Mouse (Mus musculus): ENCODE data around the gene Golt1a. TPM values are rescaled to one million over a fixed set of nuclear protein-coding genes. Genes with fewer than 3 reads are reported as not detected.

Gene Golt1a
- polyA plus RNA-seq, 1 experiment from 2014 or later: 7.6 TPM

DNA sequence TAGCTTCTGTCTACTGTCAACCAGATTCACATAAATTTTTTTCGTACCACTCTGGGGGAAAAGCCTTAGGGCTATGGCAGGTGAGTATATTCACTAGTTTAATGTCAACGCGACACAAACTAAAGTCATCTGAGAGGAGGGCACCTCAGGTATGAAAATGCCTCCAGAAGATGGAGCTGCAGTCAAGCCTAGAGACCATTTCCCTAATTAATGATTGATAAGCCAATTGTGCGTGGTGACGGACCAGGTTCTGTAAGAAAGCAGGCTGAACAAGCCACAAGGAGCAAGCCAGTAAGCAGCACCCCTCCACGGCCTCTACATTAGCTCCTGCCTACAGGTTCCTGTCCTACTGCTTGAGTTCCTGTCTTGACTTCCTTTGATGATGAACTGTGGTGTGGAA, 51.4 kb downstream of the Golt1a start:
- Histone ChIP-seq H3K27me3 (ENCODE audit: control insufficient read depth, insufficient read depth, low read length) (no peaks in the 10 kb centered on the region), H3K36me3 (ENCODE audit: control insufficient read depth, insufficient read depth, low read length) (no peaks in the 10 kb centered on the region), H3K9me3 (ENCODE audit: control insufficient read depth, low read length) (no peaks in the 10 kb centered on the region), H3K4me1 (replicated peaks; ENCODE audit: control insufficient read depth, insufficient read depth) (no peaks in the 10 kb centered on the region), H3K4me3 (ENCODE audit: low read depth, low read length) (no peak overlapping the region), H3K4me2 (replicated peaks; ENCODE audit: low read depth) (no peak overlapping the region), H3K27ac (replicated peaks) (no peak overlapping the region), H3K9ac (ENCODE audit: low read length) (no peak overlapping the region)
- TF ChIP-seq EP300 (optimal IDR thresholded peaks at IDR 0.05) (no peak), CTCF (IDR thresholded peaks at IDR 0.05; ENCODE audit: low read depth) (no peak)
- ATAC-seq (ENCODE audit: low FRiP score, low TSS enrichment) (no peak), DNase-seq (ENCODE audit: low spot score) (no peak)
- 86% methylated on average over 6 of the region's 6 CpGs for WGBS

DNA sequence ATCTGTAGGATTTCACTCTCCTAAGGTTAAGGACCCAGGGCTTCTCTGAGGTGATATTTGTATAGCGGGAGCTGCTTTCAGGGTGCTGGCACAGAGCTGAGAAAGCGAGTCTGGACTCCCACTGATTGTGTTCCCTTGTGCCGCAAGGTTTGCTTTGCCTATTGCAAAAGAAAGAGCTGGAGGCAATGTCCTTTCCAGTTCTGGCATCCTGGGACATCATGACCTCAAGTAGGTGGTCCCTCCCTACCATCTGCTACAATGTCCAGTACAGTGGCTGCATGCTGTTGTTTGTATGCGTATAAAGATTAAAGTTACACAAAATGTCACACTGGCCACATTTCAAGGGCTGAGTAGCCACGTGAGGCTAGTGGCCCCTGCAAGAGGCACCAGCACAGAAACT, 52.5 kb downstream of the Golt1a start:
- Histone ChIP-seq H3K4me3 (ENCODE audit: low read depth, low read length) (no peak overlapping the region), H3K9ac (ENCODE audit: low read length) (no peak overlapping the region), H3K4me2 (replicated peaks; ENCODE audit: low read depth) (no peak overlapping the region), H3K27me3 (ENCODE audit: control insufficient read depth, insufficient read depth, low read length) (no peaks in the 10 kb centered on the region), H3K36me3 (ENCODE audit: control insufficient read depth, insufficient read depth, low read length) (no peaks in the 10 kb centered on the region), H3K9me3 (ENCODE audit: control insufficient read depth, low read length) (no peaks in the 10 kb centered on the region), H3K4me1 (replicated peaks; ENCODE audit: control insufficient read depth, insufficient read depth) (no peaks in the 10 kb centered on the region), H3K27ac (replicated peaks) (no peak overlapping the region)
- no peak for ATAC-seq (ENCODE audit: low FRiP score, low TSS enrichment)
- WGBS: 82% methylated on average over 5 of the region's 5 CpGs
- no peak for DNase-seq (ENCODE audit: low spot score)
- TF ChIP-seq CTCF (IDR thresholded peaks at IDR 0.05; ENCODE audit: low read depth) (no peak), EP300 (optimal IDR thresholded peaks at IDR 0.05) (no peak)

DNA sequence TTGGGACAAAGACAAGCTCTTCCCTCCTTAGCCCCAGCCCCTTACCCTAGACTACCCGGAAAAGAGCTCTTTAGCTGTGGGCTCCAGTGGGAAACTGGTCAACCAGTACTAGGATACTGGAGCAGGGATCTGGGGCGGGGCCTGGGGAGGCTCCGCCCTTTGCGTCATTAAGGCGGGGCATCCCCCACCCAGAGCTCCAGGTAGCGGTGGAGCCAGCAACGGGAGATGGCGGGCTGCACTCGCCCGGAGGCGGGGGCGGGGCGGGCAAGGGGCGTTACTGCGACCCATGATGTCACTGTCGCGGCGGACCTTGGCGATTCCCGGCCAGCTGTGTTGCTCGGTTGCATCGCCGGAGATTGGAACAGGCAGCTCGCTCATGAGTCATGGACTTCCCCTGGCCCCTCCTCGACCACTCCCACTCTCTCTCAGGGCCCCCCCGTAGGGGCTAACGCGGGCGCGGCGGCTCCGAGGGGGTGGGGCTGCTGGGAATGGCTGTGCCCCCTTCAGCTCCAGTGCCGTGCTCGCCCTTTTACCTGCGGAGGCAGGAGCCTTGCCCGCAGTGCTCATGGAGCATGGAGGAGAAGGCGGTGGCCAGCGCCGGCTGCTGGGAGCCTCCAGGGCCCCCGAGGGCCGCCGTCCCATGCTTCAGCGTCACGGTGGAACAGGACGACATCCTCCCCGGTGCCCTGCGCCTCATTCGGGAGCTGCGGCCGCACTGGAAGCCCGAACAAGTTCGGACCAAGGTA, 53.8 kb downstream of the Golt1a start, which contains the start of gene Etnk2:
TSS of gene Etnk2 (plus strand) at position 297 of the 746 bp plus-strand sequence.
- Histone ChIP-seq H3K9me3 (ENCODE audit: control insufficient read depth, low read length) (no peaks in the 10 kb centered on the region), H3K4me3 (ENCODE audit: low read depth, low read length) (peak within 1 kb of the TSS; percentile 59), H3K4me1 (replicated peaks; ENCODE audit: control insufficient read depth, insufficient read depth) (no peaks in the 10 kb centered on the region), H3K27me3 (ENCODE audit: control insufficient read depth, insufficient read depth, low read length) (no peaks in the 10 kb centered on the region), H3K4me2 (replicated peaks; ENCODE audit: low read depth) (peak within 1 kb of the TSS; percentile 98), H3K27ac (replicated peaks) (0 out of 2 replicates have a peak within 1 kb of the TSS, but pooled peaks have one; percentile 30), H3K36me3 (ENCODE audit: control insufficient read depth, insufficient read depth, low read length) (no peaks in the 10 kb centered on the region), H3K9ac (ENCODE audit: low read length) (peak within 1 kb of the TSS; percentile 64)
- TF ChIP-seq CTCF (IDR thresholded peaks at IDR 0.05; ENCODE audit: low read depth) (no peak), EP300 (optimal IDR thresholded peaks at IDR 0.05) (no peak)
- under 1% methylated on average over 41 of the region's 52 CpGs for WGBS
- ATAC-seq (ENCODE audit: low FRiP score, low TSS enrichment): peak; percentile 80
- DNase-seq (ENCODE audit: low spot score): peak; percentile 91

DNA sequence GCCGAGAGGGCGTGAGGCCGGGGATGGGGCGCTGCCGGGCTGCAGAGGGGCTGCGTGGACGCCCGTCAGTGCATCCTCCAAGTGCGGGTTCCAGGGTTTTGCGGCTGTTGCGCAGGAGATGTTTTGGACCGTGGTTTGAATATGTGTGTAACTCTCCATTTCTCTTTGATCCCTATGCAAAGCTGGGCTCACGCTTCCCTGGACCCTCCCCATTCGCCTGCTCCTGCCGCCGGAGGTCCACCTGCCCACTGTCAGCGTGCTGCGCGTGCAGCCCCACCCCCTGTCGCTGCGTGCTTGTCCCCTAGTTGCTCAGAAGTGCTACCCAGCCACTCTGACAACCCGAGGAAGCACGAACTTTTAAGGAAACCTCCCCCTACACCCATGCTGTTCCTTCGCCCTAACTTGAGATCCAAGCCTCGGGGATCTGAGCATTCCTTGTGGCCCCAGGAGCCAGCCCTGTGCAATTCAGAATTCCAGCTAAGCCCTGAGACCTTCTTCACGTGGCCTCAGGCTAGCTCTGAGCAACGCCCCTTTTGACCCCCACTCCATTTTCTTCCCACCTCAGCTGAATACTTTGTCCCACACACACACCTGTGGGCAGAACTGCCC, 54.5 kb downstream of the Golt1a start:
- Histone ChIP-seq H3K4me3 (ENCODE audit: low read depth, low read length) (peak overlapping the region; percentile 59), H3K36me3 (ENCODE audit: control insufficient read depth, insufficient read depth, low read length) (no peaks in the 10 kb centered on the region), H3K9me3 (ENCODE audit: control insufficient read depth, low read length) (no peaks in the 10 kb centered on the region), H3K27ac (replicated peaks) (no peak overlapping the region), H3K27me3 (ENCODE audit: control insufficient read depth, insufficient read depth, low read length) (no peaks in the 10 kb centered on the region), H3K4me2 (replicated peaks; ENCODE audit: low read depth) (peak overlapping the region; percentile 98), H3K9ac (ENCODE audit: low read length) (peak overlapping the region; percentile 64), H3K4me1 (replicated peaks; ENCODE audit: control insufficient read depth, insufficient read depth) (no peaks in the 10 kb centered on the region)
- DNase-seq (ENCODE audit: low spot score) (no peak), ATAC-seq (ENCODE audit: low FRiP score, low TSS enrichment) (no peak)
- WGBS: 3% methylated on average over 27 of the region's 27 CpGs
- no peak for TF ChIP-seq CTCF (IDR thresholded peaks at IDR 0.05; ENCODE audit: low read depth)
- no peak for TF ChIP-seq EP300 (optimal IDR thresholded peaks at IDR 0.05)

DNA sequence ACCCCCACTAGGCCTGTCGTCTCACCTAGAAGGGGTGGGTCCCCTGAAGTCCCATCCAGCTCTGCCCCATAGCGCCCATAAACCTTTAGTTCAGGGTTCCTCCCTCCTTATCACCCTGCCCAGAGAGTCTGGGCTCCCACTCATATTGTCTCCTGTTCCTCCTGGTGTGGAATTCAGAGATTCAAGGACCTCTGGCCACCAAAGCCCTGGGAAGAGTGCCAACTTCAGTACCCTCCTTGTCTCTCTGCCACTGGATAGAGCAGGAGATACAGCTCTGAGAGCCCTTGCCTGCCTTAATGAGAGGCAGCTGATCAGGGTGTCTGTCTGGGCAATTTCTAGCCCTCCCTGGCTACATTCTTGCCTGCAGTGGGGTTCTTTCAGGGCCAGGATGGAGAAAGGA, 55.3 kb downstream of the Golt1a start:
- Histone ChIP-seq H3K27ac (replicated peaks) (no peak overlapping the region), H3K4me2 (replicated peaks; ENCODE audit: low read depth) (no peak overlapping the region), H3K9ac (ENCODE audit: low read length) (no peak overlapping the region), H3K4me3 (ENCODE audit: low read depth, low read length) (no peak overlapping the region), H3K4me1 (replicated peaks; ENCODE audit: control insufficient read depth, insufficient read depth) (no peaks in the 10 kb centered on the region), H3K27me3 (ENCODE audit: control insufficient read depth, insufficient read depth, low read length) (no peaks in the 10 kb centered on the region), H3K36me3 (ENCODE audit: control insufficient read depth, insufficient read depth, low read length) (no peaks in the 10 kb centered on the region), H3K9me3 (ENCODE audit: control insufficient read depth, low read length) (no peaks in the 10 kb centered on the region)
- 53% methylated on average over 2 of the region's 2 CpGs for WGBS
- DNase-seq (ENCODE audit: low spot score): no peak
- ATAC-seq (ENCODE audit: low FRiP score, low TSS enrichment): no peak
- TF ChIP-seq EP300 (optimal IDR thresholded peaks at IDR 0.05) (no peak), CTCF (IDR thresholded peaks at IDR 0.05; ENCODE audit: low read depth) (no peak)
